Mouse (Mus musculus): ENCODE data around the gene R3hdm1. TPM values are rescaled to one million over a fixed set of nuclear protein-coding genes. Genes with fewer than 3 reads are reported as not detected.

R3hdm1 gene
- total and polyA plus RNA-seq, 3 experiments: 17.7 to 164 (median 106) TPM

GRCm38 (mm10) chr1:128103520-128104088, 503 bp downstream of the R3hdm1 start:
- peak; percentile 71 for DNase-seq (ENCODE audit: low read depth, low spot score)
- H3K27me3 ChIP-seq (ENCODE audit: control insufficient read depth in 1 of 2, insufficient read depth in 2 of 2, low read length in 2 of 2): no peaks in the 10 kb centered on the region
- H3K4me1 ChIP-seq (ENCODE audit: control insufficient read depth in 1 of 2, insufficient read depth in 2 of 2, low read length in 2 of 2): peaks cover 10 to 22% of the 10 kb centered on the region in 2 experiments
- H3K9ac ChIP-seq (ENCODE audit: control insufficient read depth, low read depth, low read length, poor library complexity, severe bottlenecking): peak overlapping the region; percentile 86
- peak; percentile 68; the same call in 1 of the 2 replicates for TF ChIP-seq MAX (IDR thresholded peaks at IDR 0.05; ENCODE audit: low read length)
- TF ChIP-seq CHD2 (IDR thresholded peaks at IDR 0.05; ENCODE audit: low read length): no peak
- no peak for TF ChIP-seq HCFC1 (IDR thresholded peaks at IDR 0.05; ENCODE audit: low read depth, low read length)
- peak; percentile 63 for TF ChIP-seq ZNF384 (IDR thresholded peaks at IDR 0.05; ENCODE audit: low read depth, low read length)
- 0 out of 2 replicates have a peak, but pooled peaks have one; percentile 13 for TF ChIP-seq ETS1 (IDR thresholded peaks at IDR 0.05; ENCODE audit: low read depth, low read length)
- TF ChIP-seq GATA1 (IDR thresholded peaks at IDR 0.05; ENCODE audit: low read depth, low read length): no peak
- TF ChIP-seq EP300 (IDR thresholded peaks at IDR 0.05; ENCODE audit: low read depth in 1 of 2, low read length in 2 of 2): no peak
- peak; percentile 80 for TF ChIP-seq MXI1 (IDR thresholded peaks at IDR 0.05; ENCODE audit: low read depth, low read length)
- TF ChIP-seq CTCF (IDR thresholded peaks at IDR 0.05 in 2 of 3, conservative IDR thresholded peaks at IDR 0.05 in 1 of 3; ENCODE audit: control insufficient read depth in 1 of 3, insufficient read depth in 1 of 3, low read depth in 2 of 3, low read length in 3 of 3, poor library complexity in 1 of 3, severe bottlenecking in 1 of 3): no peak
- TF ChIP-seq MAZ (IDR thresholded peaks at IDR 0.05; ENCODE audit: low read depth, low read length): no peak; the same call in 1 of the 2 replicates
- peak; percentile 43 for TF ChIP-seq TAL1 (IDR thresholded peaks at IDR 0.05; ENCODE audit: low read length)
- peak; percentile 52; the same call in 1 of the 2 replicates for TF ChIP-seq UBTF (IDR thresholded peaks at IDR 0.05; ENCODE audit: borderline replicate concordance, insufficient read depth, low read depth, low read length)
- TF ChIP-seq NRF1 (IDR thresholded peaks at IDR 0.05; ENCODE audit: insufficient read depth, low read depth, low read length, poor library complexity, severe bottlenecking): no peak
- TF ChIP-seq MEF2A (IDR thresholded peaks at IDR 0.05; ENCODE audit: extremely low read depth, insufficient replicate concordance, low read depth, low read length, poor library complexity, severe bottlenecking): no peak
- peak; percentile 67 for TF ChIP-seq SIN3A (IDR thresholded peaks at IDR 0.05; ENCODE audit: low read length)
- 0 out of 2 replicates have a peak, but pooled peaks have one; percentile 32 for TF ChIP-seq ZMIZ1 (IDR thresholded peaks at IDR 0.05; ENCODE audit: low read depth, low read length)
- no peak for TF ChIP-seq JUND (IDR thresholded peaks at IDR 0.05; ENCODE audit: low read depth, low read length)
- no peak for TF ChIP-seq ZKSCAN1 (IDR thresholded peaks at IDR 0.05; ENCODE audit: low read depth, low read length)
- no peak for TF ChIP-seq MYB (IDR thresholded peaks at IDR 0.05; ENCODE audit: low read depth, low read length)
- TF ChIP-seq TCF12 (IDR thresholded peaks at IDR 0.05; ENCODE audit: low read depth, low read length): peak; percentile 3; the same call in 1 of the 2 replicates
- no peak for TF ChIP-seq USF1 (IDR thresholded peaks at IDR 0.05; ENCODE audit: low read depth, low read length)
- TF ChIP-seq CHD1 (IDR thresholded peaks at IDR 0.05; ENCODE audit: low read depth, low read length): 0 out of 2 replicates have a peak, but pooled peaks have one; percentile 50
- TF ChIP-seq NELFE (IDR thresholded peaks at IDR 0.05; ENCODE audit: low read depth, low read length): peak; percentile 18; the same call in 1 of the 2 replicates
- H3K79me2 ChIP-seq (ENCODE audit: control insufficient read depth, insufficient read depth, low read length, poor library complexity): peaks cover 33% of the 10 kb centered on the region
- peak overlapping the region; percentile 76 for H3K27ac ChIP-seq (ENCODE audit: control insufficient read depth, low read depth, low read length)
- H3K9me3 ChIP-seq (replicated peaks; ENCODE audit: insufficient read depth, low read length): no peaks in the 10 kb centered on the region
- peak overlapping the region; percentile 62 to 68 for H3K4me3 ChIP-seq (ENCODE audit: control insufficient read depth in 1 of 2, insufficient read depth in 1 of 2, low read depth in 2 of 2, low read length in 2 of 2)
- H3K36me3 ChIP-seq (ENCODE audit: control insufficient read depth in 1 of 2, insufficient read depth in 2 of 2, low read length in 2 of 2): peaks cover 0 to 38% of the 10 kb centered on the region in 2 experiments; a peak in 3 of 4 replicates
